Mouse (Mus musculus): Measurements from ENCODE around the gene Bcl3.

Bcl3 gene

GRCm38 (mm10) chr7:19822604-19823058 is at the start of gene Bcl3:
Bcl3 (minus strand) TSS chr7:19822770.
- DNase-seq (ENCODE audit: low spot score) = no peak

DNA sequence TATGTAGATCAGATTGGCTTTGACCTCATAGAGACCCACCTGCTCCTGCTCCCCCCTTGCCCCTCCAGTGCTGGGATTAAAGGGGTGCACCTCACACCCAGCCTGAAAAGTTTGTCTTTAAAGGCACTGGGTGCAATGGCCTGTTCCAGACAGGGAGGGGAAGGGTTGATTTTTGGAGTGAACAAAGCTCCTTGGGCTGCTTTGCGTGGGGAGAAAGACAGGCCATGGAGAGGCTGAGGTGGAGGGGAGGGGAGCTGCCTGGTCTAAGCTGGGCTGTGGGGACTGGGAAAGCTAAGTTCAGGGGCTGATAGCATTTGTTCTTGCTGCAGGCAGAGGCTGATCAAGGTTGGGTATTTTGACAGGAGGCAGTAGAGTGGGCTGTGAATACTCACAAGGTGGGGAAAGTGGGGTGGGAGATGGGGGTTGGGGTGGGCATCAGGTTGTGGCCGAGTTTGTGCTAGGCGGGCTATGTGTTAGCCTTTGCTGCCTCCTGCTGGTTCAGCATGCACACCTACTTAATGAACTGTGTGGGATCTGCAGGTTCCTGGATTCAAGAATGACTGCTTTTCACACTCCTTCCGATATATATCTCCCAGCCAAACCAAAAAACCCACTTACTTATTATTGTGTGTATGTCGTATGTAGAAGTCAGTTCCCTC is 49.5 kb upstream of the Bcl3 start:
- DNase-seq (ENCODE audit: low spot score) = peak; percentile 42

- no peak for DNase-seq (ENCODE audit: low spot score)
Measured at GRCm38 (mm10) chr7:19871137-19871621, 48.6 kb upstream of the Bcl3 start.

GRCm38 (mm10) chr7:19867751-19868399 is 45.3 kb upstream of the Bcl3 start:
- no peak for DNase-seq (ENCODE audit: low spot score)

DNA sequence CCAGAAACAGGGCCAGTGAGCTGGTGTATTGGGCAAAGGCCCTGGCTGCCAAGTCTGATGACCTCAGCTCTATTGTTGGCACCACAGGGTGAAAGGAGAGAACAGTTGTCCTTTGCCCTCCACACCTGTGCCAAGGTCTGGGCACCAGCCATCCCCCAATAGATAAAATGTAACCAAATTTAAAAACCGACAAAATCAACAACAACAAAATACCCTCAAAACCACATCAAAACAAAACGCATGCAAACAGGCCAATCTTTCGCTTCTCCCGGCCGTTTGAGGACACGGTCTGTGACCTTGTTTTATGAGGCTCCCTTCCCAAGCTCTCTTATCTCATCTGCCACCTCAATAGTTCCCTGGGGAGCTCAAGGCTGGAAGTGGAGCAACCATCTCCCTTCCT is 43.9 kb upstream of the Bcl3 start:
- no peak for DNase-seq (ENCODE audit: low spot score)

DNA sequence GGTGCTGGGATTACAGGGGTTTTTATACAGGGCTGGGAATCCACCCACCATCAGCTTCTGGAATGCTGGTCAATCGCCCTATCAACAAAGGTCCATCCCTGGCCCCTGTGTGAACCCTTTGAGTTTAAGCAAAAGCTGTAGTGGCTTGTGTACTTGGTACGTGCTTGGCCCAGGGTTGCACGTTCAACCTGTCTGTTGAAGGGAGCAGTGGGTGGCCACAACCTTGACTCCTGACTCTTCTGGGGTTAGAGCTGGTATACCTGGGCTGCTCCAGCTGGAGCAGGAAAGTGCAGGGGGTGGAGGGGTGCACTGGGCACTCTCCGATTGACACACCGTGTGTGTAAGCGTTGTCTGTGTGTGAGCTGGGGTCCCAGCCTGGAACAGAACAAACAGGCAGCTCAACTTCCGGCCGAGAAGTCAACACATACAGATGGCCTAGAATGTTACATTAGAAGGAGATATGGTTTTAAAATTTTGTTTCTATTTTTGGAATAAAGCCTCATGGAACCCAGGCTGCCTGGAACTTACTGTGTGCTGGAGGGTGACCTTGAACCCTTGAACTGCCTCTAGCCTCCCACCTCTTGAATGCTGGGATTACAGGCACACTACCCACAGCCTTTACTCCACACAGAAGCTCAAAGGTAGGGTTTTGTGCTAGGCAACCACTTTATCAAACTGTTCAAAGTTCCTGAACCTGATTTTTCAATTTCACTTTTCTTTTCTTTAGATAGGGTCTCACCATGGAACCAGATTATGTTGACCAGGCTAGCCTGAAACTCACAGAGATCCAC is 42.9 kb upstream of the Bcl3 start:
- no peak for DNase-seq (ENCODE audit: low spot score)

DNA sequence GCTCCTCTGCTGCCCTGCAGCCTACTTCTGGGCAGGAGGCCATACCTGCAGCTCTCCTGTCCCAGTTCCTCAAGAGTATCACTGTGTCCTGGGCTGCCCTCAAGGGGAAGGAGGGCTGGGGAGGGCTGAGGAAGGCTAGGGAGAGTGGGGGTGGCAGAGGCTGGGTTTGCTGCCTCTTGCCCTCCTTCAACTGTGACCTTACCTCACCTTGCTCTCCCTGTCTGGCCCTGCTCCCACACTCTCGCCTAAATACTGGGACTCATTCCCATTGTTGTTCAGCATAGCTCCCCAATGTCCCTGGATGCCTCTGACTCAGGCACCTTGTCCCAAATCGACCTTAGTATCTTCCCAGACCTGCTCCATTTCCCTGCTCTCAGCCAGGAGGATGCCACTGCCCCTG is 41.7 kb upstream of the Bcl3 start:
- DNase-seq (ENCODE audit: low spot score) = no peak

- no peak for DNase-seq (ENCODE audit: low spot score)
Measured at GRCm38 (mm10) chr7:19861199-19861598, 38.6 kb upstream of the Bcl3 start, which contains the start of gene Ceacam16. Ceacam16 (minus strand) TSS chr7:19861299.

- DNase-seq (ENCODE audit: low spot score) = no peak
Measured at GRCm38 (mm10) chr7:19859740-19860139, 37.2 kb upstream of the Bcl3 start.

DNA sequence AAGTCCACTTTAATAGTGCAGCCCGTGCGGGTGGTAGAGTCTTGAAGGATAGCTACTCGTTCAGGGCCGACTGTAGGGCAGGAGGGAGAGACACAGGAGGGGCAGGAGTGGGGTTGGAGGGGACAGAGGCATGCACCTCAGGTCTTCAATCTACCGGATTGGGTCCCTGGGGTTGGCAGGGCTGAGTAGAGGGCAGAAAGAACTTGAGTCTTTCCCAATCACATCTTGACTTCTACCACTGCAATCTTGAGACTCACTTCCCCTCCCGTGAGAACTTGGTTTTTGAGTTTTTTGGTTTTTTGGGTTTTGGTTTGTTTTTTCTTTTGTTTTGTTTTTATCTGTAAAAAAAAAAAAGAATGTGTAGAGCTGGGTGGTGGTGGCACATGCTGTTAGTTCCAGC is 33.7 kb upstream of the Bcl3 start:
- no peak for DNase-seq (ENCODE audit: low spot score)

GRCm38 (mm10) chr7:19855663-19856062 is 33.1 kb upstream of the Bcl3 start:
- no peak for DNase-seq (ENCODE audit: low spot score)

DNA sequence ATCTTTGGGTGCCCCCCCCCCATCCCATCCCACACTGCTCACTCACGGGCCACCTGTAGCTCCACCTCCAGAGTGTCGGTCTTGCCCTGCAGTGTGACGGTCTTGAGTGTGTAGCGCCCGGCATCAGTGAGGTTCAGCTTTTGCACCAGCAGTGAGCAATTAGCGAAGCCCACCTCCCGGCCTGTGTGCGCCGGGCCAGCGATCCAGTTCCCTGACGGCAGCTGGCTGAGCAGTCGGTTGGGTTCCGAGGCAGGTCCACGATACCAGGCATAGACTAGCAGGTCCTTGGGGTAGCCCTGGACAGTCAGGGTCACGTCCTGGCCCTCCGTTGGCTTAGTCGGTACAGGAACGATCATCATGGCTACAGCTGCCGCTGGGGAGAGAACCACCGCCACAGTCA is 31.0 kb upstream of the Bcl3 start:
- no peak for DNase-seq (ENCODE audit: low spot score)

DNA sequence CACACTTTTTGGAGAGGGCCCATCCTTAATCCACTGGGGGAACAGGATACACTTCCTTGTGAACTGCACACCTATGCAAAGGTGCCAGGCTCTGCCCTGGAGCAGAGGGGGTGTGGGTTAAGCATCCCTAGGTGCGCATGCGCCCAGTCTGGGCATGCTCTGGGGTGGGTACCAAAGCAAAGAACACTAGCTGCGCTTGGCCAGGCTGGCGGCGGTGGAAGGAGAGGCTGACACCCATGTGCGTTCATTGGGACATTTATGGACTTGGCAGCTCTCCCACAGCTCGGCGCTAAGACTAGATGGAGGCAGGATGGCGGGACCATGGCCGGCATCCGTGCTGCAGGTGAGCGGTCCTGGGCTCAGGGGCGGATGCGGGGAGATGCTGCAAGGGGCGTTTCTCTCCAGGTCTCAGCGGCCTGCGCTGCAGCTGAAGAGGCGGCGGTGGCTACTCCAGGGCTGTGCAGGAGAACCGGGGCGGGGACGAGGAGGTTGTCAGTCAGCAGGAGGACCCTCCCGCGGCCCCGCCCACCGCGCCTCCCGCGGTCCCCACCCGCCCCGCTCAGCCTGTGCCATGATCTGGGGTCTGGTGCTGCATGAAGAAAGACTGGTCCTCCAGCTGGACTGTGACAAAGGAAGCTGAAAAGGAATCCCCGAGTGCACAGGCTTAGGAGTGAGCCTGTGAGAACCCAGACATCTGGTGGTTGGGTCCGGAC is 29.4 kb upstream of the Bcl3 start, which contains the start of gene Gm19345:
TSS of gene Gm19345 (plus strand) at position 146 of the 713 bp plus-strand sequence.
- peak; percentile 60 for DNase-seq (ENCODE audit: low spot score)

DNA sequence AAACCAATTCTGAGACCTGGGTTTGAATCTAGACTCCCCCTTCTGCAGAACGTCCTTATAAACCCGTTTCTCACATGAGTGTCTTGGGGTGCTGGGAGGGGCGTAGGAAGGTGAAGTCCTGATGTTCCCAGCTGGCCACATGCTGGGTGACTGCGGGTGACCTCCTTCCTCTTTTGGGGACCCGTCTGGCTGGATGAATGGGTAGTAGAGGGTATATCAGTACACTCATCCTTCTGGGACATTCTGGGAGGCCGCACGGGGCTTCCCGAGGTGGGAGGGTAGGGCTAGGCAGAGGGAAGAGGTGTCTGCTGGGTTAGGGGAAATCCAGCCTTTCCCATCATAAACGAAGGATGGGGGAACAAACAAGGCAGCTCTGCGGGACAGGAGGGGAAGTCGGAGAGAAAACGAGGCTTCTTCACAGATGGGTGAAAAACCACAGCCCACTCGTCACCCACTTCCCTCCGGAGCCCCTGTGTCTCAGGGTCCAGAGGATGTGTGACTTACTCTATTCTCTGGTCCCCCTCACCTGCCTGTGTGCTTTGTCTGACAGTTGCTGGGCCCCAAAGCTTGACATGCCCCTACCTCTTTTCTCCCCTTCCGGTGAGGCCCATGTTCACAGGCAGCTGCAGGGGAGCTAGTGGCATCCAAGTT is 22.1 kb upstream of the Bcl3 start:
- DNase-seq (ENCODE audit: low spot score) = no peak

DNA sequence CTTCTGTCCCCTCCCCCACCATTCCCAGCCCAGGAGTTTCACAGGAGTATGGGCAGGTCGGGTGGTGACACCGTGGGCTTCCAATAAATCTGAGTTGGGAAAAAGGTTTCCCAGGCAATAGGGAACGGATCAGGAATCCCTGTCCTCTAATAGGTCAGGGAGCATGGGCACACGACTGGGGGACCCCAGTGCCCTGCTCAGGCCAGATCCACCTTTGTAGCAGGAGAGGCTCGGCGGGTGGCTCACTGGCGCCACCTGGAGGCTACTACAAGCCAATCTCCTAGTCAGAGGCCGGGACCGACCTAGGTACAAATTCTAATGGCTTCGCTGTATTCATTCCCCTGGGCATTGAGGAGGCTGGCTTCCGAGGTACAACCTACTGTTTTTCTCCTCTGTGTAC is 21.0 kb upstream of the Bcl3 start:
- peak; percentile 71 for DNase-seq (ENCODE audit: low spot score)

DNA sequence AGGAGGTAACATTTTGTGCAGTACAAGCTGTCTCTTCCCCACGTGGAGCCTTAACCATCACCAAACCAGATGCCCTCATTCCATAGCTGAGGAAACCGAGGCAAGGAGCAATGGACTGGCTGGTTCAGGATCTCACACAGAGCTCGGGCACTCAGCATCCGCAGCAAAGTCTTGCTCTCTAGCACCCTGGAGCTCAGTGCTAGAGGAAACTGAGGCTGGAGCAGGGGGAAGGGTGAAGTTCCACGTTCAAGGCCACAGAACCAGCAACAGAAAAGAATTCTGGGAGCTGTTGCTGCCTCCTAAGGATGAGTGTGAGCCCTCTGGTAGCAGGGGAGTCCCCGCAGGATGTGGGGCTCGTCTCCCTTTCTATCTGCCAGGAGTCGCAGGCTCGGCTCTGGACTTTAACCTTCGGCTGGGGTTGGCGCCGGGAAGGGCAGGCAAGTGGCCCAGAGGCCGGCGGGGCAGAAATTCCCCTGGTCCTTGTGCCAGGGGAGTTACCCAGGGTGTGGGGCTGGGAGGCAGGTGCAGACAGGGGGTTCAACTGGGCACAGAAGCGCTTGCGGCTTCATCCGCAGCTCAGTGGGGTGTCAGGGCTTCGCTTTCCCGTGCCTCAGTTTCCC is 20.4 kb upstream of the Bcl3 start:
- no peak for DNase-seq (ENCODE audit: low spot score)

- DNase-seq (ENCODE audit: low spot score) = no peak
Measured at GRCm38 (mm10) chr7:19841686-19842413, 19.3 kb upstream of the Bcl3 start.

GRCm38 (mm10) chr7:19840936-19841335 is 18.4 kb upstream of the Bcl3 start:
- DNase-seq (ENCODE audit: low spot score) = no peak

DNA sequence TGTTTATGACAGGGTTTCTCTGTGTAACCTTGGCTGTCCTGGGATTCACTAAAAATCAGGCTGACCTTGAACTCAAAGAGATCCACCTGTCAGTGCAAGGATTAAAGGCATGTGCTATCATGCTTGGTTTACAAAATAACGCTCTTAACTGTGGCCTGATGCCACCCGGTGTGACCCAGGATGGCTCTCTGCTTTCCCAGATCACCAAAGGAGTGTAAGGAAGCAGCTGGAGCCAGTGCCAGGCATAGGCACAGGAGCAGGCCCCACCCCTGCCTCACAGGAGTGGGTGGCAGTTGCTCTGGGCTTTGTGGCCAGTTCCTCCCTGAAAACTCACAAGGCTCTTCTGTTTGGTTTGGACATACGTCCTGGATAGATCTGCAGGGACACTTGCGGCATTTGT is 17.8 kb upstream of the Bcl3 start:
- DNase-seq (ENCODE audit: low spot score) = no peak

DNA sequence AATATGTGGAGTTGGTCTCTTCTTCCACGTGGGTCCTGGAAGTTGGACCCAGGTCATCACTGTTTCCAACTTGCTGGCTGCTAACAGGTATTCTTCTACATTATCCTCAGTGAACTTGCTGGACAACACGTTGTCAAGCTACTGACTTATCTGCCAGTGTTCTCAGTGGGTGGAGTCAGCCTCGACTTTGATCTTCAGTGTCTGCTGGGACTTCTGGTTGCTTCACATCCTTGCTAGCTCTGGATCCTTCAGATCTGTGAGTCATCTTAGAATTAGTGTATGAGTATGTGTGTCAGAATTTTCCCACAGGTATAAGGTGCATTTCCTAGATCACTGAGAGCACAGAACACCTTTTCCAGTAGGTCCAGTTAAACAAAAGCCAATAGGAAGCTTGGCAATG is 14.3 kb upstream of the Bcl3 start:
- DNase-seq (ENCODE audit: low spot score) = no peak
